18 mouse cellular contexts compared by ENCODE assay signal in genomic region chr13:64214891-64215290, GRCm38 (mm10).
"Had no signal": no experiment of that assay in that cellular context is flagged by ENCODE, and none has a peak within 500 bp of the region (broad histone marks: within the 10 kb centered on the region; RNA-seq: fewer than 3 reads in every experiment).

No protein-coding gene starts in this region.

- H3K36me3 ChIP-seq: midbrain, embryonic 12.5 days; neural tube, embryonic 13.5 days; neural tube, embryonic 15.5 days had no signal

- DNase-seq: lung, adult 18-20 months; lung, embryonic 14.5 days; lung, postnatal 10 days; lung, postnatal 4 days; midbrain, embryonic 14.5 days; retina, postnatal 1 day; right cerebral cortex, postnatal 25 days; spleen, adult 18-20 months; thymus, adult 18-20 months; thymus, postnatal 14 days; thymus, postnatal 36 days had no signal

- H3K9me3 ChIP-seq: midbrain, embryonic 10.5 days; midbrain, embryonic 12.5 days; neural tube, embryonic 13.5 days; neural tube, embryonic 15.5 days had no signal

- H3K4me3 ChIP-seq: midbrain, embryonic 10.5 days; midbrain, embryonic 12.5 days; myocyte; neural tube, embryonic 13.5 days; neural tube, embryonic 15.5 days had no signal

- ATAC-seq: midbrain, embryonic 16.5 days had no signal

- H3K27me3 ChIP-seq: midbrain, embryonic 12.5 days; neural tube, embryonic 13.5 days; neural tube, embryonic 15.5 days had no signal

- H3K4me2 ChIP-seq: lung, embryonic 14.5 days; midbrain, embryonic 12.5 days; neural tube, embryonic 13.5 days; neural tube, embryonic 15.5 days had no signal

- H3K9ac ChIP-seq: liver, embryonic 14.5 days; lung, embryonic 14.5 days; midbrain, embryonic 12.5 days; neural tube, embryonic 13.5 days; neural tube, embryonic 15.5 days had no signal

- H3K4me1 ChIP-seq: midbrain, embryonic 10.5 days; midbrain, embryonic 12.5 days; neural tube, embryonic 13.5 days; neural tube, embryonic 15.5 days had no signal

- H3K27ac ChIP-seq: liver, embryonic 14.5 days; midbrain, embryonic 10.5 days; midbrain, embryonic 12.5 days; neural tube, embryonic 13.5 days; neural tube, embryonic 15.5 days had no signal
